Mouse (Mus musculus) retina, adult 2 months (tissue): Measurements from ENCODE around the gene Ttn.
A peak's percentile ranks its signal among the peaks of the same experiment; 100 is the strongest.
"Not testable (repeated sequence)": the region's sequence is repeated elsewhere in the genome, so short reads cannot be mapped to it uniquely, and the experiment has no call there.

ENCODE experiments used
- DNase-seq: peaks from one replicate; pipeline ENCODE4 v3.0.0-alpha.2; 2012; ENCODE audit warnings: low read depth, low spot score

Gene Ttn

GRCm38 (mm10) chr2:76982391-76983145 is at the start of gene Ttn:
Ttn (minus strand) TSS chr2:76982547.
- no peak for DNase-seq

GRCm38 (mm10) chr2:77020649-77021048 is 38.3 kb upstream of the Ttn start:
- DNase-seq: no peak

DNA sequence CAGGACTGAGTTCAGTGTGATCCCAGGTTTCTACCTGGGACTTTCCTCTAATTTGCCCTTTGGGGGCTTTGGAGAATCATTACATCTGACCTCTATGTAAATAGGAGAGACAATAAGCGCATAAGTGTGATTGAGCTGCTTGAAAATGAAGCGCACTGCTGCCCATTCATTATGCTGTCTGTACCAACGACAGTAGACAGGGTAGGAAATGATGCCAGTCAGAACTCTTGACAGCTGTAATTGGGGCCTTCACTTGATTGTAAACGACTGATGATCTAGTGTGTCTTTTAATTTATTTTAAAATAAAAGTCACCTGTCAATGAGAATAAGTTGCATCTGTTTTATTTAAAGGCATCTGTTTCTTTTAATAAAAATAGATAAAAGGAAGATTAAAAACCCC is 35.4 kb upstream of the Ttn start:
- DNase-seq: no peak

DNA sequence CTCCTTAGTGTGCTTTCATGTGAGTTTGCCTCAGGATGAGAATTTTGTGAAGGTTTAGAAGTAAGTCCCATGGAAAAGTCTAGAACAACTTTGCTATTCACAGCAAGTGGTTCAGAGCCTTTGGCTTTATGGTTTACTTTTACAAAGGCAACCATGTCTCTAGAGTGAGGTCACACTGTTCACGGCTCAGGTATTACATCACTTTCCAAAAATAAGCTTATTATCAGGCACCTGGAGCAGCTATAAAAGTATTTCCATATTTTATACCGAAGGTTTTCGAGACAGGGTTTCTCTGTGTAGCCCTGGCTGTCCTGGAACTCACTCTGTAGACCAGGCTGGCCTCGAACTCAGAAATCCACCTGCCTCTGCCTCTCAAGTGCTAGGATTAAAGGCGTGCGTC is 31.1 kb upstream of the Ttn start:
- not testable (repeated sequence) for DNase-seq

DNA sequence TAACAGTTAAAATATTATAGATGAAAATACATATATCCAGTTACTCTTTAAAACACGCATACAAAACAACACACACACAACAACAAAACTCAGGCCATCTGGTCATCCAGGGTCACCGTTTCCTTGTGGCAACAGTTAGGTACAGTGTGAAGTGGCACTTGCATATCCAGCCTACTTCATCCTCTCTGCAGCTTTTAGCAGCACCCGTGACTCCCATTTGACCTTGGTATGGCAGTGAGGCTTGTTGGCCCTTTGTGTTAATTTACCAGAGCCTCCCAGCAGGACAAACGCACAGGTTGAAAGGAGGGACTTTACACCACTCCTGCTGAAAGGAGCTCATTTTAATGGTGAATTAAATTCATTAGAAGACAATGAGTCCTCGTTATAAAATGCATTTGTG is 29.6 kb upstream of the Ttn start:
- DNase-seq: no peak

DNA sequence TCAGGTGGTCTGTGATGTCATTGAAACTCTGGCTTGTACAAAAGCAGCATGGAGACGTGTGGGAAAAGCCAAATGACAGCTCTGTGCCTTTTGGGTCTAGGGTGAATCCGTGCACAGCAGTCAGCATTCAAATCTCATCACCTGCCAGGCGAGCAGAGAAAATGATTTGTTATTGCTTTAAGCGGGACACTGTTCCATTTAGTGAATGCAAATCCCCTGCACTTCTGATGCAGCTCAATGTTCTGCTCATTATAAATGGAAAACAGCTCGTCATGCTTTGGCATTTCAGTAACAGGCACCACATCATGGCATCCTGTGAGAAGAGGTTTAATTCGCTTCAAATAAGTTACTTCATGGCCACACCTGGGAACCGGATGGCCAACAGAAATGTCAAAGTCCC is 24.7 kb upstream of the Ttn start:
- DNase-seq: no peak

GRCm38 (mm10) chr2:77003148-77003547 is 20.8 kb upstream of the Ttn start:
- DNase-seq: no peak

GRCm38 (mm10) chr2:76998351-76998750 is 16.0 kb upstream of the Ttn start:
- DNase-seq: no peak

DNA sequence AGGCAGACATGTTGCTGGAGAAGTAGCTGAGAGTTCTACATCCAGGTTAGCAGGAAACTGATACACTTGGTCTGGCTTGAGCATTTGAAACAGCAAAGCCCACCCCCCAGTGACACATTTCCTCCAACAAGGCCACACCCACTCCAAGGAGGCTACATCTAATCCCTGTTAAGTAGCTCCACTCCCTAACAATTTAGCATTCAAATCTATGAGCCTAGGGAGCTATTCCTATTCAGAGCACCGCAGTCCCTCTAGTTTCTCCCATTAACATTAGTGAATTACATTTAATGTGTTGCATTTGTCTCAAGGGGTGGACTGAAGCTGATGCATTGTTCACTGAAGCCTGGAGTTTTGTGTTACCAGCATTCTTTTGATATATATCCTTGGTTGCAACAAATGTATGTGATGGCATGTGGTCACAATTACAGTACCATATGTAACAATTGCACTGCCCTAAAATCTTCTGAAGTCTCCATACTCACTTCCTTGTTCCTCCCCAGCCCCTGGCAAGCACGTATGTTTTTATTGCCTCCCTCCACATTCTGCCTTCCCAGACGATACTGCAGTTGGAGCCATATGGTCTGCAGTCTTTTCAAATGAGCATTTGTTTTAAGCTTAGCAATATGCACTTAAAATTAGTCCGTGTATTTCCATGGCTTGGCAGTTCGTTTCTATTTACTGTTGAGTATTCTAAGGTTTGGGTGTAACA is 10.3 kb upstream of the Ttn start:
- DNase-seq: no peak

DNA sequence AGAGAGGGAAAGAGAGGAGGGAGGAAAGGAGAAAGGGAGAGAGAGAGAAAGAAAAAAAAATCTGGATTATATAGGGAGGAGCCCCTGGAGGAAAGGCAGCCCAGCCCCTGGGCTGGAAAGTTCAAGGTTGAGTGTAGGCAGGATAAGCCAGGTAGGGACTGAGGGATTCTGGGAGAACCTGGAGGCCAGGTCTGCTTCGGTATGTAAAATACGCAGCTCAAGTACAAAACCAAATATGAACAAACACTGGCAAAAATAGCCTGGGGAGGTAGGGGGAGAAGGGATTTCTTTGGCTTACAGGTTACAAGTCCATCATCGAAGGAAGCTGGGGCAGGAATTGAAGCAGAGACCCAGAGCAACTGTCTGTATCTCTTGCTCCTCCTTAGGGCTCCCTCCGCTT is 5.0 kb upstream of the Ttn start:
- no peak for DNase-seq

GRCm38 (mm10) chr2:76984384-76984783 is 2.0 kb upstream of the Ttn start:
- no peak for DNase-seq

DNA sequence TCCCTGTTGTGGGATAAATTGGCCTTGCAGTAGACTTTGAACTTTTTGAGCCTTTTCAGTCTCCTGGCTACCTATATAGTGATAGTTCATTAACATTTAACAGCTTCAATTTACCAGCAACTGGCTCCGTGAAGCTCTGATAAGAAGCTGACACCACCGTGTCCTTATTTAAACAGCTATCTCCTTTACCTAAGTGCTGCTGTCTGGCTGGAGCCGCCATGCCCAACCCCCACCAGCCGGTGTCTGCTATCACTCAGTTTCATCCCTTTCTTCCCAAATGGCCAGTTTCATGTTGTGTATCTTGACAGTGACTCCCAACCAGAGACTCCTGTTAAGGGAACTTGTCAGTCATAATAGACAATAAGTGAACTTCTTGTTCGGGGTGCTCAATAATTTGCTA is 1.3 kb upstream of the Ttn start:
- no peak for DNase-seq

DNA sequence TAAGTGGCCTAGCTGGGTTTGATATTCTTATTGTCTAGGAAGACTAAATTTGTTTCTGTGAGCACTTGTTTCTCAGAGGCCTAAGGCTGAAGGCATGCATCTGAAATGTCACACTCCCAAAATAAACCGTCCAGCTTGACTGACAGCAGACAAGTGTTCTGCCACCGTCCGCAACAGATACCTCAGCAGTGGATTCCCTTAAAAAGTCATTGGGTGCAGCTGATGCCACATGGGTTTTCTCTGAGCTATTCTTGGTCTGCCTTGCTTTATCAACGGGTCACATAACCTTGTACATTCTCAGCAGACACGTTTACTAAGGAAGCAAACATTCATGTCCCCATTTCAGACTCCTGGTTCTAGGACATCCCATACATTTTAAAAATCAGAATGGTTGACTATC is 630 bp downstream of the Ttn start:
- no peak for DNase-seq

DNA sequence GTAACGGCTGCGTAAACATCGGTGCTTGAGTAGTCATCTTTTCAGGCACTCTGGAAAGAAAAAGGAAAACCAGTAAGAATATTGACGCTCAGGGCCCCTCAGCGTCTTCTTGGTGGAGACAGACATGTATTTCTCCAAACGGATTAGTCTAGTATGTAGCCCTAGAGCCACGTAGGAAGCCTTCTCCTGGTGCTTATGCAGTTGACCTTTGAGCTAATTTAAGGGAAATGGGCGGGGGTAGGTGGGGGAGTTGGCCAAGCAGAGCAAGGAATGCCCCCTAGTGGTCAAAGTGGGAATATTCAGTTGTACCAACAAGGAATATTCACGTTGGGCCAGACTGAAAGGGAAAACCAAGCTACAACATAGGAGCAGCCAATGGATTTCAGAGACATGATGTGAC is 2.2 kb downstream of the Ttn start:
- peak; percentile 13 for DNase-seq

- no peak for DNase-seq
Measured at GRCm38 (mm10) chr2:76977650-76978049, 4.7 kb downstream of the Ttn start.

- DNase-seq: no peak
Measured at GRCm38 (mm10) chr2:76972051-76972450, 10.3 kb downstream of the Ttn start.

GRCm38 (mm10) chr2:76971069-76971468 is 11.3 kb downstream of the Ttn start:
- no peak for DNase-seq

- peak; percentile 29 for DNase-seq
Measured at GRCm38 (mm10) chr2:76970669-76971068, 11.7 kb downstream of the Ttn start.

DNA sequence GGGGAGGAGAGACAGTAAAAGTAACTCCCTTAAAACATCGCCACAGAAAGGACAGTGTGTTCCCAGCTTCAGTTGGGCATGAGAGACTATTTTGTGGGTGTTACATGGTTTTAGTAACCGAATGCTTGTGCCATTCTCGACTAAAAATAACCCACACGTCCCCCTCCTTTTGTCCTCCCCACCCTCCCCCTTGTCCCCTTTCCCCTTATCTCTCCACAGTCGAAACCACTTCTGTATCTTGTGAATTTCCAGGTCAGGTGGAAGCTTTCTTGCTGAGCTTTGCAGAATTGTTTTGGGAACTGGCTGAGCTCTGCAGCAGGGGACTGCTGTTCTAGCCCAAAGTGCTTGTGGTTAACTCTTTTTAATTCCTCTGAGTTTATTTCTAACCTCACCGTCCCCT is 12.1 kb downstream of the Ttn start:
- no peak for DNase-seq

DNA sequence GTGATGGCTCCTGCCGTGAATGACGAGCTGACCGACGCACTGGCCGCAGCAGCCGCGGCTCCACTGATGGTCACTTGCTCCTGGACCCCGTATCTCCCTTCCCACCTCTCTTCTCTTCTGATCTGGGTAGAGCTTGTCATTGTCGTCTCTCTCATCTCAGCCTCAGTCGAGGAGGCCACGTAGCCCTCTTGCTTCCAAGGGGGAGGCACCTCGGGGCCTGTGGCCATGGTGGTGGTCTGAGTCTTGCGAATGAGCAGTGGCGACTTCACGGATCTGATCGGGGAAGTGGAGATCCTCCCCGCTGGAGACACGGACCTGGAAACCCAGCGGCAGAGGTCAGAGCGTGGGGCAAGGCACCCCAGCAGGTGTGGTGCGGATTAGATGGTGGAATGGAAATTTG is 12.7 kb downstream of the Ttn start:
- no peak for DNase-seq

GRCm38 (mm10) chr2:76968919-76969318 is 13.4 kb downstream of the Ttn start:
- DNase-seq: peak; percentile 43

- no peak for DNase-seq
Measured at GRCm38 (mm10) chr2:76966582-76966981, 15.8 kb downstream of the Ttn start.

GRCm38 (mm10) chr2:76966013-76966412 is 16.3 kb downstream of the Ttn start:
- DNase-seq: no peak
